Mouse (Mus musculus): ENCODE results near the gene Ssmem1.

DNA sequence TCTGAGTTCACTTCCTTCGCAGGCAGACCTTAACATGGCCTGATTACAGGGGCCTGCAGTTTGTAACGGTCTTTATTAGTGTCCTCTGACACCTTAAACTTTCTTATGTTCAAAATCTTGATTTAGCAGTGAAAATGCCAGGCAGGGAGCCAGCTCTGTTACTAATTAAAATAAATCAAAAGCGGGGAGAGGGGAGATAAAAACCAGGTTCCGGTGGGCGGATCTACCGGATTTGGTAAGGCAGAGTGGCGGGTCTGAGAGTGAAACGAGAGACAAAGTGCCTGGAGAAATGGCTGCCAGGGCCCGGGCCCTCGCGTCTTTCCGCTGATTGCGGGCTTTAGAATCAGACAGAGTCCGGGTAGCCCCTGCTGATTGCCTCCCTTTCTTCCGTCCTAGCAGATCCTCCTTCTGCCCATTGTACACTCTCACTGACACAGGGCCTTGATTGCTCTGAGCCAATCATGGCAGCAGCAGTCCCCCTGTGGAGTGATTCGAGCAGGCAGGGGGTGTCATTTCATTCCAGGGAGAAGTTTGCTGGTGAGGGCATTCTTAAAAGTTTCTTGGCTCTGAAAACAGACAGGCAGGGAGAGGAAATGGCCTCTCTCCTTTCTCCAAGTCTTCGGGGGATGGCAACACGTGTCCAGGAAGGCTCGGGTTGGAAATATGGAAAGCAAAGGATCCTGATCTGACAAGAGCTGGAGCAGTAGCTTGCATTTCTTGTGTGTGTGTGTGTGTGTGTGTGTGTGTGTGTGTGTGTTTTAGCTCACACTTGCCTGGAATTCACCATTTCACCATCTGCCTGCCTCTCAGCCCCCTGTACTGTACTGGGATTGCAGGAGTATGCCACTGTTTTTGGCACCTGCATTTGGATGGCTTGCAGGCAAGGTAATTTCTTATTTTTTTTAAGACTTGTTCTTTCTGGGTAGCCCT, 17.2 kb downstream of the Ssmem1 start:
- TF ChIP-seq CTCF (IDR thresholded peaks at IDR 0.05; ENCODE audit: borderline replicate concordance, insufficient read depth, low read depth, low read length) (no peak), POLR2A (IDR thresholded peaks at IDR 0.05; ENCODE audit: borderline replicate concordance, insufficient read depth, low read length) (no peak)
